Mouse (Mus musculus) kidney, postnatal 4 days (tissue): ENCODE data around the gene Hpdl.

Source experiments
- DNase-seq, 2 experiments: peaks; one replicate each; pipeline ENCODE4 v3.0.0; 2021; ENCODE audit warnings: mixed read lengths in 2 of 2

Hpdl gene

GRCm38 (mm10) chr4:116796442-116797110, 24.9 kb downstream of the Hpdl start:
- no peak for DNase-seq

GRCm38 (mm10) chr4:116794273-116794672, 27.2 kb downstream of the Hpdl start:
- DNase-seq = no peak

- DNase-seq = no peak
These were observed 29.1 kb downstream of the Hpdl start for GRCm38 (mm10) chr4:116792453-116792852.

GRCm38 (mm10) chr4:116788956-116789355, 32.6 kb downstream of the Hpdl start:
- DNase-seq = peak; percentile 81 to 87

- DNase-seq = no peak
These were observed 33.3 kb downstream of the Hpdl start for GRCm38 (mm10) chr4:116787985-116788760.

GRCm38 (mm10) chr4:116786587-116786986, 34.9 kb downstream of the Hpdl start:
- DNase-seq = no peak

GRCm38 (mm10) chr4:116782171-116782570, 39.3 kb downstream of the Hpdl start:
- DNase-seq = no peak

GRCm38 (mm10) chr4:116781366-116781765, 40.1 kb downstream of the Hpdl start:
- no peak for DNase-seq

- no peak for DNase-seq
These were observed 41.0 kb downstream of the Hpdl start for GRCm38 (mm10) chr4:116780541-116780940.

- DNase-seq = no peak
These were observed 44.4 kb downstream of the Hpdl start for GRCm38 (mm10) chr4:116777079-116777478.

GRCm38 (mm10) chr4:116776391-116776790, 45.1 kb downstream of the Hpdl start:
- DNase-seq = no peak
